Mouse (Mus musculus) heart, embryonic 11.5 days (tissue): ENCODE results near the gene Fhad1. TPM values are rescaled to one million over a fixed set of nuclear protein-coding genes. Genes with fewer than 3 reads are reported as not detected.

Experiments used
- ATAC-seq: fragments of 200-750 bp; cut with Nextera tagmentation; replicated peaks from 2 replicates; pipeline ENCODE4 v1.8.0; 2017; ENCODE audit warnings: moderate library complexity; ENCODE audit not compliant: insufficient number of reproducible peaks, low FRiP score, low TSS enrichment
- H3K27ac ChIP-seq: fragments of 300-500 bp; sonication (generic); 2 replicates; pipeline ENCODE4 v1.5.1; 2014; ENCODE audit warnings: mild to moderate bottlenecking, low read depth, low read length
- H3K27me3 ChIP-seq: fragments of 300-500 bp; sonication (generic); 2 replicates; pipeline ENCODE4 v1.6.1; 2014; ENCODE audit warnings: mild to moderate bottlenecking, low read length, mixed read lengths; ENCODE audit not compliant: control insufficient read depth, insufficient read depth
- H3K36me3 ChIP-seq: fragments of 300-500 bp; sonication (generic); 2 replicates; pipeline ENCODE4 v1.6.1; 2014; ENCODE audit warnings: mild to moderate bottlenecking, low read length, moderate library complexity, mixed read lengths; ENCODE audit not compliant: control insufficient read depth, insufficient read depth
- H3K4me1 ChIP-seq: fragments of 300-500 bp; sonication (generic); 2 replicates; pipeline ENCODE4 v1.6.1; 2014; ENCODE audit warnings: low read length; ENCODE audit not compliant: control insufficient read depth, insufficient read depth
- H3K4me2 ChIP-seq: fragments of 300-500 bp; sonication (generic); 2 replicates; pipeline ENCODE4 v1.6.1; 2014; ENCODE audit warnings: mild to moderate bottlenecking, moderate library complexity
- H3K4me3 ChIP-seq: fragments of 300-500 bp; sonication (generic); 2 replicates; pipeline ENCODE4 v1.5.1; 2014; ENCODE audit warnings: low read depth, low read length
- H3K9ac ChIP-seq: fragments of 300-500 bp; sonication (generic); 2 replicates; pipeline ENCODE4 v1.6.1; 2014; ENCODE audit warnings: mild to moderate bottlenecking, low read depth, low read length, moderate library complexity
- H3K9me3 ChIP-seq: fragments of 300-500 bp; sonication (generic); replicated peaks from 2 replicates; pipeline ENCODE4 v1.6.1; 2016; ENCODE audit warnings: low read length; ENCODE audit not compliant: control insufficient read depth
- WGBS: fragments of 180-500 bp; shearing (Covaris S2); extraction: QIAGEN DNeasy Blood & Tissue Kit; methylation state at CpG from one replicate; pipeline ENCODE4 v1.1.7; 2014; ENCODE audit not compliant: insufficient replicate concordance; 5-methylcytosine and 5-hydroxymethylcytosine counted together
- polyA plus RNA-seq: library from polyadenylated mRNA; unstranded; fragments of >200 nt; fragmentation: Nextera tagmentation; extraction: Ambion mirVana; gene quantifications from 2 replicates; pipeline ENCODE4 v1.2.1, GENCODE M21; 2014

Gene Fhad1
- polyA plus RNA-seq, 1 experiment from 2014 or later, result 3.8 TPM

- H3K4me1 ChIP-seq, result peaks cover 25% of the 10 kb centered on the region
- ATAC-seq, result no peak
- H3K4me3 ChIP-seq, result no peak overlapping the region
- no peaks in the 10 kb centered on the region for H3K36me3 ChIP-seq
- H3K27me3 ChIP-seq, result no peaks in the 10 kb centered on the region
- no peak overlapping the region for H3K27ac ChIP-seq
- H3K4me2 ChIP-seq, result no peak overlapping the region
- no peaks in the 10 kb centered on the region for H3K9me3 ChIP-seq
- no peak overlapping the region for H3K9ac ChIP-seq
- 88% methylated on average over 5 of the region's 5 CpGs for WGBS
These were observed 32.1 kb upstream of the Fhad1 start for GRCm38 (mm10) chr4:142047005-142047404.

DNA sequence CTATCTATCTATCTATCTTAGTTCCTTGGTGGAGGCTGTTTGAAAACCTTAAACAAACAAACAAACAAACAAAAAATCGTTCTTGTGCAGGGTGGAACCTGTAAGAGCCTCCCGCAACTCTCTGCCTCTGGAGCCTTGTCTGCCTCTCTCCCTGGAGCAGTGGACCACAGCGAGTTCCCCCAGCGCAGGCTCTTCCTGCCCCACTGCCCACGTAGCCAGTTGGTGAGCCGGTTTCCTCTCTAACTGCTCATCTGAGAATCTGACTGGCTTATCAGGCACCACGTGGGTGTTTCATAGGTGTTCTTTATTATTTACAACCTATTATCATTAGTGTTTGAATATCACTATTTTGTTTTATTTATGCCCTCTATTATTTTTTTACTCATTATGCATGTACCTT lies 31.6 kb upstream of the Fhad1 start:
- no peak overlapping the region for H3K27ac ChIP-seq
- no peak overlapping the region for H3K4me3 ChIP-seq
- no peak overlapping the region for H3K4me2 ChIP-seq
- WGBS, result 74% methylated on average over 7 of the region's 7 CpGs
- no peaks in the 10 kb centered on the region for H3K9me3 ChIP-seq
- peaks cover 30% of the 10 kb centered on the region for H3K4me1 ChIP-seq
- H3K36me3 ChIP-seq, result no peaks in the 10 kb centered on the region
- no peak overlapping the region for H3K9ac ChIP-seq
- no peak for ATAC-seq
- H3K27me3 ChIP-seq, result no peaks in the 10 kb centered on the region

- Histone ChIP-seq H3K4me3 (no peak overlapping the region), H3K4me1 (peaks cover 31% of the 10 kb centered on the region), H3K9me3 (no peaks in the 10 kb centered on the region), H3K27ac (no peak overlapping the region), H3K4me2 (no peak overlapping the region), H3K27me3 (no peaks in the 10 kb centered on the region), H3K9ac (no peak overlapping the region), H3K36me3 (no peaks in the 10 kb centered on the region)
- whole genome bisulfite sequencing, result 72% methylated on average over 14 of the region's 14 CpGs
- ATAC-seq, result no peak
These were observed 30.8 kb upstream of the Fhad1 start for GRCm38 (mm10) chr4:142045595-142046163.

- no peaks in the 10 kb centered on the region for H3K9me3 ChIP-seq
- no peak overlapping the region for H3K4me2 ChIP-seq
- no peaks in the 10 kb centered on the region for H3K36me3 ChIP-seq
- peaks cover 35% of the 10 kb centered on the region for H3K4me1 ChIP-seq
- H3K9ac ChIP-seq, result peak overlapping the region; percentile 43; the same call in 1 of the 2 replicates
- WGBS, result 44% methylated on average over 12 of the region's 12 CpGs
- ATAC-seq, result 0 out of 2 replicates have a peak, but pooled peaks have one; percentile 11
- H3K27ac ChIP-seq, result peak overlapping the region; percentile 62; the same call in 1 of the 2 replicates
- H3K27me3 ChIP-seq, result no peaks in the 10 kb centered on the region
- no peak overlapping the region for H3K4me3 ChIP-seq
These were observed 29.6 kb upstream of the Fhad1 start for GRCm38 (mm10) chr4:142044452-142044851.

GRCm38 (mm10) chr4:142039662-142040353 lies 24.9 kb upstream of the Fhad1 start:
- Histone ChIP-seq H3K9me3 (no peaks in the 10 kb centered on the region), H3K4me3 (no peak overlapping the region), H3K27me3 (no peaks in the 10 kb centered on the region), H3K36me3 (peaks cover 3% of the 10 kb centered on the region; the same call in 1 of the 2 replicates), H3K4me1 (peaks cover 40% of the 10 kb centered on the region), H3K9ac (no peak overlapping the region), H3K4me2 (no peak overlapping the region), H3K27ac (peak overlapping the region; percentile 84)
- peak; percentile 60; the same call in 1 of the 2 replicates for ATAC-seq
- WGBS, result 36% methylated on average over 9 of the region's 9 CpGs

- no peak overlapping the region for H3K4me2 ChIP-seq
- no peak overlapping the region for H3K4me3 ChIP-seq
- peaks cover 3% of the 10 kb centered on the region; the same call in 1 of the 2 replicates for H3K36me3 ChIP-seq
- no peaks in the 10 kb centered on the region for H3K9me3 ChIP-seq
- no peak overlapping the region for H3K27ac ChIP-seq
- 0 out of 2 replicates have a peak, but pooled peaks have one; percentile 33 for ATAC-seq
- no peaks in the 10 kb centered on the region for H3K27me3 ChIP-seq
- H3K4me1 ChIP-seq, result peaks cover 23% of the 10 kb centered on the region
- WGBS, result 52% methylated on average over 4 of the region's 4 CpGs
- no peak overlapping the region for H3K9ac ChIP-seq
These were observed 23.0 kb upstream of the Fhad1 start for GRCm38 (mm10) chr4:142037897-142038296.

DNA sequence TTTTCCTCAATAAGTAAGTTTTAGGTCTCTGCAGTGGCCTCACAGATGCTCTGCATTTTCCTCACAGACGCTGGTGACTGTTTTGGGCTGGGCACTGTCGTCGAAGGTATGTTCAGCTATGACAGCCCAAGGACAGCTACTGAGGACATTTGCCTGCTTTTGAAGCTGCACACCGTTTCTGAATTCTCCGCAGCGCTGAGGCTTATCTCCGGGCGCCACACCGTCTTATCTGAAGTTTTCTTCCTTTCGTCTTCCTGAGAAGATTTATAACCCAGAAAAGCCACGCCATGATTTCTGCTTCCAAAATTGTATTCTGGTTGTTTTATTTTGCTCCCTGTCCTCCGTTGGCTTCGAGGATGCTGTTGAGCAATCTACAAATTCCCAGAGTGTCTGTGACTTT lies 13.7 kb upstream of the Fhad1 start:
- peak overlapping the region; percentile 39 for H3K4me2 ChIP-seq
- H3K4me1 ChIP-seq, result peaks cover 5% of the 10 kb centered on the region
- WGBS, result 15% methylated on average over 13 of the region's 13 CpGs
- no peaks in the 10 kb centered on the region for H3K36me3 ChIP-seq
- no peak for ATAC-seq
- H3K4me3 ChIP-seq, result no peak overlapping the region
- H3K9me3 ChIP-seq, result no peaks in the 10 kb centered on the region
- H3K9ac ChIP-seq, result no peak overlapping the region
- H3K27me3 ChIP-seq, result no peaks in the 10 kb centered on the region
- H3K27ac ChIP-seq, result no peak overlapping the region

DNA sequence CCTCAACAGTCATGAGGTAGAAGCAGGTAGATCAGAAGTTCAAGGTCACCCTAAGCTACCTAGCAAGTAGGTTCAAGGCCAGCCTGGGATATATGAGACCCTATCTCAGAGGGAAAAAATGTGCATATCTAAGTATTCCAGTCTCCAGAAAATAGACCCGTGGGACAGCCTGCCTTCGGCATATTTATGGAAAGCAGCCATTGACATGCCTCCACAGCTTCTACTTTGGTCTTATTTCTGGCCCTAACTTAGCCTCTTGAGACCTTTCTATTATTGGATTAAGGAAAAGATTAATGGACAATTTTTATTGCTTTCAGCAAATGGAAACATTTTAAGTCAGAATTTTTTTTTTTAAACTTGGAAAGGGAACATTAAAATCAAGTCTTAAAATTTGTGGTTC lies 12.1 kb upstream of the Fhad1 start:
- Histone ChIP-seq H3K27me3 (no peaks in the 10 kb centered on the region), H3K9me3 (no peaks in the 10 kb centered on the region)
- ATAC-seq, result no peak

More for the DNA sequence above, 12.1 kb upstream of the Fhad1 start:
- Histone ChIP-seq H3K4me2 (no peak overlapping the region), H3K36me3 (no peaks in the 10 kb centered on the region), H3K27ac (no peak overlapping the region), H3K4me3 (no peak overlapping the region), H3K4me1 (peaks cover 5% of the 10 kb centered on the region), H3K9ac (no peak overlapping the region)
- 67% methylated on average over 2 of the region's 2 CpGs for WGBS
